Mouse (Mus musculus) liver, postnatal 0 days (tissue): ENCODE measurements around the gene Dpm2.

Experiments
- CTCF ChIP-seq: sonication (generic); IDR thresholded peaks from 2 replicates; pipeline ENCODE4 v1.5.1; 2016; ENCODE audit warnings: antibody characterized with exemption, low read depth
- EP300 ChIP-seq: IDR thresholded peaks from 2 replicates; pipeline ENCODE4 v1.6.1; 2016; ENCODE audit warnings: antibody characterized with exemption, low read depth, mild to moderate bottlenecking

GRCm38 (mm10) chr2:32568941-32569340, 1.7 kb upstream of the Dpm2 start:
- TF ChIP-seq CTCF (no peak), EP300 (no peak)
